Mouse (Mus musculus) cerebellum, adult 2 months (tissue): ENCODE data around the gene Rras. TPM values are rescaled to one million over a fixed set of nuclear protein-coding genes. Genes with fewer than 3 reads are reported as not detected.
"Not testable (repeated sequence)": the region's sequence is repeated elsewhere in the genome, so short reads cannot be mapped to it uniquely, and the experiment has no call there.

Experiments used
- DNase-seq, 2 experiments: peaks; one replicate each; pipeline ENCODE4 v3.0.0; 2021
- H3K27ac ChIP-seq: fragments of 200-500 bp; 2 replicates; pipeline ENCODE4 v1.5.1; 2012; ENCODE audit warnings: low read length, control low read depth, inconsistent platforms; ENCODE audit not compliant: insufficient read depth
- H3K27me3 ChIP-seq: fragments of 200-500 bp; 2 replicates; pipeline ENCODE4 v1.6.1; 2012; ENCODE audit warnings: inconsistent platforms, mild to moderate bottlenecking, low read length, moderate library complexity; ENCODE audit not compliant: control insufficient read depth, insufficient read depth
- H3K4me1 ChIP-seq: fragments of 200-500 bp; 2 replicates; pipeline ENCODE4 v1.6.1; 2011; ENCODE audit warnings: low read length; ENCODE audit not compliant: control insufficient read depth, insufficient read depth
- H3K4me3 ChIP-seq: fragments of 200-500 bp; replicated peaks from 2 replicates; pipeline ENCODE3; 2011; ENCODE audit warnings: mild to moderate bottlenecking, low read depth, low read length, control low read depth; ENCODE audit not compliant: insufficient read depth
- CTCF ChIP-seq: fragments of 200-500 bp; IDR thresholded peaks from 2 replicates; pipeline ENCODE4 v1.5.1; 2011; ENCODE audit warnings: low read depth, mild to moderate bottlenecking, control low read depth, low read length, moderate library complexity, borderline replicate concordance; ENCODE audit not compliant: insufficient read depth
- POLR2A ChIP-seq: fragments of 200-500 bp; IDR thresholded peaks from 2 replicates; pipeline ENCODE4 v1.6.1; 2011; ENCODE audit warnings: low read length, control low read depth, borderline replicate concordance; ENCODE audit not compliant: insufficient read depth
- WGBS: fragments of 180-500 bp; shearing (Covaris S2); methylation state at CpG from one replicate; pipeline ENCODE4 v1.1.7; 2018; 5-methylcytosine and 5-hydroxymethylcytosine counted together
- polyA plus RNA-seq: library from polyadenylated mRNA; depleted of rRNA; stranded (reverse); fragments of >200 nt; gene quantifications from 2 replicates; pipeline ENCODE4 v1.2.3, GENCODE M21; 2012

Rras gene
- polyA plus RNA-seq, 1 experiment: 29.7 TPM

GRCm38 (mm10) chr7:45014096-45014451, 3.7 kb upstream of the Rras start:
- Histone ChIP-seq H3K27me3 (no peaks in the 10 kb centered on the region), H3K4me3 (no peak overlapping the region), H3K4me1 (peaks cover 7% of the 10 kb centered on the region; the same call in 1 of the 2 replicates), H3K27ac (no peak overlapping the region)
- TF ChIP-seq POLR2A (no peak), CTCF (no peak)
- DNase-seq: no peak
- 78% methylated on average over 3 of the region's 3 CpGs for WGBS

- Histone ChIP-seq H3K4me1 (peaks cover 7% of the 10 kb centered on the region; the same call in 1 of the 2 replicates), H3K4me3 (peak overlapping the region; percentile 97), H3K27ac (peak overlapping the region; percentile 72; the same call in 1 of the 2 replicates), H3K27me3 (no peaks in the 10 kb centered on the region)
- no peak for DNase-seq
- TF ChIP-seq POLR2A (no peak), CTCF (no peak)
- under 1% methylated on average over 20 of the region's 20 CpGs for WGBS
Observed at GRCm38 (mm10) chr7:45015344-45015956, 2.3 kb upstream of the Rras start.

- TF ChIP-seq CTCF (no peak), POLR2A (no peak)
- DNase-seq: peak; percentile 99 to 100
- Histone ChIP-seq H3K27me3 (no peaks in the 10 kb centered on the region), H3K27ac (peak within 1 kb of the TSS; percentile 72; the same call in 1 of the 2 replicates), H3K4me3 (peak within 1 kb of the TSS; percentile 97), H3K4me1 (peaks cover 7% of the 10 kb centered on the region; the same call in 1 of the 2 replicates)
- WGBS: under 1% methylated on average over 69 of the region's 69 CpGs
Observed at GRCm38 (mm10) chr7:45015957-45016612, 1.7 kb upstream of the Rras start, which contains the start of gene Scaf1. Gene Scaf1 (minus strand): TSS chr7:45016363.

- TF ChIP-seq CTCF (no peak), POLR2A (no peak)
- under 1% methylated on average over 4 of the region's 4 CpGs for WGBS
- H3K4me1 ChIP-seq: peaks cover 7% of the 10 kb centered on the region; the same call in 1 of the 2 replicates
Observed at GRCm38 (mm10) chr7:45016761-45017160, 1.0 kb upstream of the Rras start.

GRCm38 (mm10) chr7:45019031-45019571, 1.3 kb downstream of the Rras start:
- Histone ChIP-seq H3K27ac (no peak overlapping the region), H3K4me3 (no peak overlapping the region), H3K27me3 (no peaks in the 10 kb centered on the region), H3K4me1 (peaks cover 2% of the 10 kb centered on the region; the same call in 1 of the 2 replicates)
- TF ChIP-seq CTCF: no peak
- no peak for TF ChIP-seq POLR2A
- WGBS: 52% methylated on average over 8 of the region's 8 CpGs
- DNase-seq: peak in 1 of 2 experiments; percentile 9

More at GRCm38 (mm10) chr7:45016761-45017160, 1.0 kb upstream of the Rras start:
- H3K27me3 ChIP-seq: no peaks in the 10 kb centered on the region
- peak overlapping the region; percentile 64 for H3K4me3 ChIP-seq
- DNase-seq: no peak
- H3K27ac ChIP-seq: peak overlapping the region; percentile 68; the same call in 1 of the 2 replicates

- peak in 1 of 2 experiments; percentile 5 for DNase-seq
- Histone ChIP-seq H3K27ac (no peak overlapping the region), H3K4me3 (no peak overlapping the region), H3K4me1 (peaks cover 11% of the 10 kb centered on the region), H3K27me3 (no peaks in the 10 kb centered on the region)
- TF ChIP-seq POLR2A (no peak), CTCF (no peak)
- 69% methylated on average over 9 of the region's 9 CpGs for WGBS
Observed at GRCm38 (mm10) chr7:45020225-45020624, 2.5 kb downstream of the Rras start.

GRCm38 (mm10) chr7:45023711-45024110, 6.0 kb downstream of the Rras start:
- peak; percentile 24; the same call in 1 of the 2 replicates for TF ChIP-seq CTCF
- 72% methylated on average over 5 of the region's 5 CpGs for WGBS
- DNase-seq, H3K27me3 ChIP-seq, H3K4me3 ChIP-seq, H3K27ac ChIP-seq: not testable (repeated sequence)
- peaks cover 21% of the 10 kb centered on the region for H3K4me1 ChIP-seq
